Mouse (Mus musculus): ENCODE results near the gene Fgf22. TPM values are rescaled to one million over a fixed set of nuclear protein-coding genes. Genes with fewer than 3 reads are reported as not detected.
A peak's percentile ranks its signal among the peaks of the same experiment; 100 is the strongest.

Fgf22 gene
- polyA plus RNA-seq, 1 experiment, result 1.0 TPM

- Histone ChIP-seq H3K27ac (ENCODE audit: insufficient read depth, low read length) (no peak overlapping the region), H3K9me3 (replicated peaks; ENCODE audit: control insufficient read depth, insufficient read depth, low read length, poor library complexity, severe bottlenecking) (no peaks in the 10 kb centered on the region), H3K36me3 (ENCODE audit: control insufficient read depth, insufficient read depth, low read length, poor library complexity, severe bottlenecking) (no peaks in the 10 kb centered on the region), H3K9ac (ENCODE audit: low read depth, poor library complexity, severe bottlenecking) (no peak overlapping the region), H3K4me1 (ENCODE audit: control insufficient read depth, insufficient read depth, low read length) (no peaks in the 10 kb centered on the region), H3K27me3 (ENCODE audit: control insufficient read depth, insufficient read depth, low read length, poor library complexity, severe bottlenecking) (no peaks in the 10 kb centered on the region), H3K4me3 (ENCODE audit: low read depth, low read length) (no peak overlapping the region)
- TF ChIP-seq POLR2A (IDR thresholded peaks at IDR 0.05; ENCODE audit: insufficient read depth, low read length), result no peak
- peak; percentile 84 for TF ChIP-seq CTCF (IDR thresholded peaks at IDR 0.05; ENCODE audit: low read depth, low read length)
- no peak for TF ChIP-seq EP300 (IDR thresholded peaks at IDR 0.05; ENCODE audit: insufficient read depth, low read depth, low read length)
These were observed 28.8 kb upstream of the Fgf22 start for GRCm38 (mm10) chr10:79726090-79726489.

- TF ChIP-seq POLR2A (IDR thresholded peaks at IDR 0.05; ENCODE audit: insufficient read depth, low read length) (no peak), EP300 (IDR thresholded peaks at IDR 0.05; ENCODE audit: insufficient read depth, low read depth, low read length) (no peak), CTCF (IDR thresholded peaks at IDR 0.05; ENCODE audit: low read depth, low read length) (no peak)
- H3K27ac ChIP-seq (ENCODE audit: insufficient read depth, low read length), result no peak overlapping the region
- no peak overlapping the region for H3K4me3 ChIP-seq (ENCODE audit: low read depth, low read length)
- no peaks in the 10 kb centered on the region for H3K27me3 ChIP-seq (ENCODE audit: control insufficient read depth, insufficient read depth, low read length, poor library complexity, severe bottlenecking)
- H3K9ac ChIP-seq (ENCODE audit: low read depth, poor library complexity, severe bottlenecking), result no peak overlapping the region
- no peaks in the 10 kb centered on the region for H3K4me1 ChIP-seq (ENCODE audit: control insufficient read depth, insufficient read depth, low read length)
- no peaks in the 10 kb centered on the region for H3K36me3 ChIP-seq (ENCODE audit: control insufficient read depth, insufficient read depth, low read length, poor library complexity, severe bottlenecking)
- H3K9me3 ChIP-seq (replicated peaks; ENCODE audit: control insufficient read depth, insufficient read depth, low read length, poor library complexity, severe bottlenecking), result no peaks in the 10 kb centered on the region
These were observed 26.3 kb upstream of the Fgf22 start for GRCm38 (mm10) chr10:79728323-79729249.

- no peaks in the 10 kb centered on the region for H3K4me1 ChIP-seq (ENCODE audit: control insufficient read depth, insufficient read depth, low read length)
- H3K36me3 ChIP-seq (ENCODE audit: control insufficient read depth, insufficient read depth, low read length, poor library complexity, severe bottlenecking), result no peaks in the 10 kb centered on the region
- no peaks in the 10 kb centered on the region for H3K27me3 ChIP-seq (ENCODE audit: control insufficient read depth, insufficient read depth, low read length, poor library complexity, severe bottlenecking)
- H3K9me3 ChIP-seq (replicated peaks; ENCODE audit: control insufficient read depth, insufficient read depth, low read length, poor library complexity, severe bottlenecking), result no peaks in the 10 kb centered on the region
- TF ChIP-seq EP300 (IDR thresholded peaks at IDR 0.05; ENCODE audit: insufficient read depth, low read depth, low read length), result no peak
- no peak for TF ChIP-seq POLR2A (IDR thresholded peaks at IDR 0.05; ENCODE audit: insufficient read depth, low read length)
- no peak for TF ChIP-seq CTCF (IDR thresholded peaks at IDR 0.05; ENCODE audit: low read depth, low read length)
- no peak overlapping the region for H3K4me3 ChIP-seq (ENCODE audit: low read depth, low read length)
- H3K9ac ChIP-seq (ENCODE audit: low read depth, poor library complexity, severe bottlenecking), result no peak overlapping the region
- no peak overlapping the region for H3K27ac ChIP-seq (ENCODE audit: insufficient read depth, low read length)
These were observed 25.4 kb upstream of the Fgf22 start for GRCm38 (mm10) chr10:79729357-79729965.

GRCm38 (mm10) chr10:79732500-79732899 lies 22.4 kb upstream of the Fgf22 start:
- no peak overlapping the region for H3K4me3 ChIP-seq (ENCODE audit: low read depth, low read length)
- TF ChIP-seq CTCF (IDR thresholded peaks at IDR 0.05; ENCODE audit: low read depth, low read length) (peak; percentile 81), POLR2A (IDR thresholded peaks at IDR 0.05; ENCODE audit: insufficient read depth, low read length) (no peak)
- H3K27me3 ChIP-seq (ENCODE audit: control insufficient read depth, insufficient read depth, low read length, poor library complexity, severe bottlenecking), result no peaks in the 10 kb centered on the region
- no peak overlapping the region for H3K27ac ChIP-seq (ENCODE audit: insufficient read depth, low read length)
- H3K4me1 ChIP-seq (ENCODE audit: control insufficient read depth, insufficient read depth, low read length), result no peaks in the 10 kb centered on the region
- 0 out of 2 replicates have a peak, but pooled peaks cover under 1% of the 10 kb centered on the region for H3K36me3 ChIP-seq (ENCODE audit: control insufficient read depth, insufficient read depth, low read length, poor library complexity, severe bottlenecking)
- no peak overlapping the region for H3K9ac ChIP-seq (ENCODE audit: low read depth, poor library complexity, severe bottlenecking)
- peaks cover 6% of the 10 kb centered on the region for H3K9me3 ChIP-seq (replicated peaks; ENCODE audit: control insufficient read depth, insufficient read depth, low read length, poor library complexity, severe bottlenecking)

- Histone ChIP-seq H3K9ac (ENCODE audit: low read depth, poor library complexity, severe bottlenecking) (no peak overlapping the region), H3K9me3 (replicated peaks; ENCODE audit: control insufficient read depth, insufficient read depth, low read length, poor library complexity, severe bottlenecking) (peaks cover 19% of the 10 kb centered on the region), H3K4me3 (ENCODE audit: low read depth, low read length) (no peak overlapping the region), H3K27ac (ENCODE audit: insufficient read depth, low read length) (no peak overlapping the region), H3K36me3 (ENCODE audit: control insufficient read depth, insufficient read depth, low read length, poor library complexity, severe bottlenecking) (peaks cover 10% of the 10 kb centered on the region), H3K27me3 (ENCODE audit: control insufficient read depth, insufficient read depth, low read length, poor library complexity, severe bottlenecking) (no peaks in the 10 kb centered on the region), H3K4me1 (ENCODE audit: control insufficient read depth, insufficient read depth, low read length) (no peaks in the 10 kb centered on the region)
- TF ChIP-seq POLR2A (IDR thresholded peaks at IDR 0.05; ENCODE audit: insufficient read depth, low read length) (no peak), EP300 (IDR thresholded peaks at IDR 0.05; ENCODE audit: insufficient read depth, low read depth, low read length) (no peak), CTCF (IDR thresholded peaks at IDR 0.05; ENCODE audit: low read depth, low read length) (no peak)
These were observed 21.0 kb upstream of the Fgf22 start for GRCm38 (mm10) chr10:79733847-79734246.

GRCm38 (mm10) chr10:79735361-79735760 lies 19.5 kb upstream of the Fgf22 start:
- peak overlapping the region; percentile 40 for H3K4me3 ChIP-seq (ENCODE audit: low read depth, low read length)

More at GRCm38 (mm10) chr10:79735361-79735760, 19.5 kb upstream of the Fgf22 start:
- peaks cover 35% of the 10 kb centered on the region for H3K9me3 ChIP-seq (replicated peaks; ENCODE audit: control insufficient read depth, insufficient read depth, low read length, poor library complexity, severe bottlenecking)
- no peaks in the 10 kb centered on the region for H3K4me1 ChIP-seq (ENCODE audit: control insufficient read depth, insufficient read depth, low read length)
- TF ChIP-seq EP300 (IDR thresholded peaks at IDR 0.05; ENCODE audit: insufficient read depth, low read depth, low read length), result no peak
- peak; percentile 26 for TF ChIP-seq CTCF (IDR thresholded peaks at IDR 0.05; ENCODE audit: low read depth, low read length)
- TF ChIP-seq POLR2A (IDR thresholded peaks at IDR 0.05; ENCODE audit: insufficient read depth, low read length), result no peak
- no peak overlapping the region for H3K27ac ChIP-seq (ENCODE audit: insufficient read depth, low read length)
- H3K27me3 ChIP-seq (ENCODE audit: control insufficient read depth, insufficient read depth, low read length, poor library complexity, severe bottlenecking), result no peaks in the 10 kb centered on the region
- peak overlapping the region; percentile 46 for H3K9ac ChIP-seq (ENCODE audit: low read depth, poor library complexity, severe bottlenecking)
- peaks cover 21% of the 10 kb centered on the region for H3K36me3 ChIP-seq (ENCODE audit: control insufficient read depth, insufficient read depth, low read length, poor library complexity, severe bottlenecking)

All from ES-Bruce4 (cell line).